Mouse (Mus musculus) testis, adult 2 months (tissue): ENCODE measurements at regions not wholly inside any gene's neighbourhood (a gene's known extent, or its start where the extent isn't known, plus 50 kb on each side); places are given as distances from the start of the nearest gene placed in this dataset.
A peak's percentile ranks its signal among the peaks of the same experiment; 100 is the strongest.

Experiments
- H3K27ac ChIP-seq: fragments of 200-500 bp; 2 replicates; pipeline ENCODE4 v1.5.1; 2012; ENCODE audit warnings: low read depth, low read length; ENCODE audit not compliant: control insufficient read depth, insufficient read depth
- H3K27me3 ChIP-seq: fragments of 200-500 bp; 2 replicates; pipeline ENCODE4 v1.6.1; 2012; ENCODE audit warnings: mild to moderate bottlenecking, low read length, moderate library complexity; ENCODE audit not compliant: control insufficient read depth, insufficient read depth
- H3K36me3 ChIP-seq: fragments of 200-500 bp; 2 replicates; pipeline ENCODE4 v1.6.1; 2012; ENCODE audit warnings: mild to moderate bottlenecking, low read length; ENCODE audit not compliant: control insufficient read depth, insufficient read depth
- H3K4me1 ChIP-seq: fragments of 200-500 bp; 2 replicates; pipeline ENCODE4 v1.6.1; 2012; ENCODE audit warnings: low read length; ENCODE audit not compliant: control insufficient read depth, insufficient read depth
- H3K4me3 ChIP-seq: fragments of 200-500 bp; 2 replicates; pipeline ENCODE4 v1.5.1; 2012; ENCODE audit warnings: low read depth, mild to moderate bottlenecking, low read length, moderate library complexity, mixed read lengths; ENCODE audit not compliant: control insufficient read depth
- CTCF ChIP-seq: fragments of 200-500 bp; IDR thresholded peaks from 2 replicates; pipeline ENCODE4 v1.5.1; 2012; ENCODE audit warnings: low read depth, mild to moderate bottlenecking, inconsistent platforms, low read length, moderate library complexity; ENCODE audit not compliant: control insufficient read depth, insufficient read depth, insufficient replicate concordance
- POLR2A ChIP-seq: fragments of 200-500 bp; IDR thresholded peaks from 2 replicates; pipeline ENCODE4 v1.6.1; 2012; ENCODE audit warnings: low read depth, mild to moderate bottlenecking, inconsistent platforms, low read length, moderate library complexity; ENCODE audit not compliant: control insufficient read depth

DNA sequence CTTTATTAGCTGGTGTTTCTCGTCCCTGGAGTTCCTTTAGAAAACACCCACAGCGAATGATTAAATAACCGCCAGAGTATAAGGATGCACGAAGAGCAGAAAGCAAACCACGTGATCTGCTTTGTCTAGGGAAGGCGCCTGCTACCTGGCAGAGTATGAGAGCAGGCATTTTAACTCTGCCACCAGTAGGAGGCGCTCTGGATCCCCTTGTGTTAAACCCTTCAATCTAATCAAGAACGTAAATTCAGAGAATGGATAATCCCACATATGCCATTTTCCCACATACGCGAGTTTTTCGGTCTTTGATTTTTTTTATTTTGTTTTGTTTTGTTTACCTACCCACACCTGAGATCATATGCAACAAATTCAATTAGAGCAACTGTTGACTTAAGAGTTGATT lies 376.1 kb upstream of the Jmjd1c start:
- Histone ChIP-seq H3K27me3 (no peaks in the 10 kb centered on the region), H3K4me1 (peaks cover 3% of the 10 kb centered on the region), H3K4me3 (no peak overlapping the region), H3K36me3 (no peaks in the 10 kb centered on the region), H3K27ac (no peak overlapping the region)
- TF ChIP-seq POLR2A, result no peak
- TF ChIP-seq CTCF, result peak; percentile 31; the same call in 1 of the 2 replicates

DNA sequence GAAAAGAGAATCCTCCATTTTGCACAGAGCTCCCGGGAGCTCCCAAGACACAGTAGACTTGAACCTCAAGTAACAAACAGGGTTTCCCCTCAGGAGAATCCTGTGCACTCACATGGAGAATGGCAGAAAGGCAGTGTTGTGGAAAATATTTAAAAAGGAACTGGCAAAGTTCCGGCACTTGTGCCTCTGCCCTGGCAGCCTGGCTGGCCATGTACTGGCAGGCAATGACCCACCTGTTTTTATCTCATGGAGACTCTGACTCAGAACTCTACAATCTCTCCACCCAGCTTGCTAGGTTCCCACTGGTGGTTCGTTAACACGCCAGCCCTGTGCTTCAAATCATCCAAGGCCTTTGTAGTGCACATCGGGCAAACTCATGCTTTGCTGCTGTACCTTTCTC lies 362.3 kb upstream of the Jmjd1c start:
- Histone ChIP-seq H3K4me1 (peaks cover 2% of the 10 kb centered on the region; the same call in 1 of the 2 replicates), H3K36me3 (no peaks in the 10 kb centered on the region), H3K27ac (no peak overlapping the region), H3K4me3 (no peak overlapping the region), H3K27me3 (no peaks in the 10 kb centered on the region)
- TF ChIP-seq POLR2A (no peak), CTCF (no peak)

- Histone ChIP-seq H3K36me3 (no peaks in the 10 kb centered on the region), H3K27ac (no peak overlapping the region), H3K4me3 (no peak overlapping the region), H3K27me3 (no peaks in the 10 kb centered on the region), H3K4me1 (peaks cover 2% of the 10 kb centered on the region; the same call in 1 of the 2 replicates)
- no peak for TF ChIP-seq POLR2A
- TF ChIP-seq CTCF, result no peak
Observed at GRCm38 (mm10) chr10:66734853-66735252, 361.1 kb upstream of the Jmjd1c start.

DNA sequence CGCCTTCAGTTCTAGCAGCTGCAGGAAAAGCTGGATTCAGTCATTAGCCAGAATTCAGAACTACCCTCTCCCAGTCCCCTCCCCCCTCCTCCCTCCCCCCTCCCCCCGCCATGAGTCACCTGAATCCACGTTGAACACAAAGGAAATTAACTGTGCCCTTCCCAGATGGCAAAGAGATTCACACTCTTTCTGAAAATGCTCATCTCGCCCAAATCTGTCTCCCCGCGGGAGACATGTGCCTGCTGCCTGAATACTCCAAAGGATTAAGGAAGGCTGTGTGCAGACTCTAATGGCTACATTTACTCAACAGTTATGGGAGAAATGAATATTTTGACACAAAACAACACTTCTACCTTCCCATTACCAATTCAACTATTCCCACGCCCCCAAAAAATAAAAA lies 356.9 kb upstream of the Jmjd1c start:
- TF ChIP-seq CTCF (no peak), POLR2A (no peak)
- H3K27ac ChIP-seq, result no peak overlapping the region
- H3K36me3 ChIP-seq, result no peaks in the 10 kb centered on the region
- H3K4me1 ChIP-seq, result peaks cover 2% of the 10 kb centered on the region; the same call in 1 of the 2 replicates
- H3K27me3 ChIP-seq, result no peaks in the 10 kb centered on the region
- no peak overlapping the region for H3K4me3 ChIP-seq

DNA sequence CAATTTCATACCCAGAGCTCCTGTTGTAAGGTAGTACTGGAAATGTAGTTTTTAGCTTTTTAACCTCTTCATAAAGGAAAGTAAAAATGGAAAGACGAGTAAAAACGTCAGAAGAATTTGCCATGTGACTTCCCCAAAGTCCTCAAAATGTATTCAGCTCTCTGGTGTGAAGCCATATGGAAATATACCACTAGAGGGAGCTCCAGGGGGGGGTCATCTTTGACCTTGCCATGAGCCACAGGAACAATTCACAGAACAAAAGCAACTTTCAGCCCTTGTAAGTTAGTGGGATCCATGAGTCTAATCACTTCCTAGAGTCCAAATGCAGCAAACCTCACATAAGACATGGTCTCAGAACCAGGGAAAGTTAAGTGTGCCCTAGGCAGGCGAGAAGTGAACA lies 354.1 kb upstream of the Jmjd1c start:
- Histone ChIP-seq H3K4me1 (peaks cover 2% of the 10 kb centered on the region; the same call in 1 of the 2 replicates), H3K36me3 (no peaks in the 10 kb centered on the region), H3K4me3 (no peak overlapping the region), H3K27ac (no peak overlapping the region), H3K27me3 (no peaks in the 10 kb centered on the region)
- TF ChIP-seq CTCF (no peak), POLR2A (no peak)

GRCm38 (mm10) chr10:66743254-66743653 lies 352.7 kb upstream of the Jmjd1c start:
- H3K4me3 ChIP-seq, result no peak overlapping the region
- TF ChIP-seq POLR2A (no peak), CTCF (no peak)
- no peaks in the 10 kb centered on the region for H3K36me3 ChIP-seq
- H3K4me1 ChIP-seq, result no peaks in the 10 kb centered on the region; the same call in 1 of the 2 replicates
- no peak overlapping the region for H3K27ac ChIP-seq
- no peaks in the 10 kb centered on the region for H3K27me3 ChIP-seq

DNA sequence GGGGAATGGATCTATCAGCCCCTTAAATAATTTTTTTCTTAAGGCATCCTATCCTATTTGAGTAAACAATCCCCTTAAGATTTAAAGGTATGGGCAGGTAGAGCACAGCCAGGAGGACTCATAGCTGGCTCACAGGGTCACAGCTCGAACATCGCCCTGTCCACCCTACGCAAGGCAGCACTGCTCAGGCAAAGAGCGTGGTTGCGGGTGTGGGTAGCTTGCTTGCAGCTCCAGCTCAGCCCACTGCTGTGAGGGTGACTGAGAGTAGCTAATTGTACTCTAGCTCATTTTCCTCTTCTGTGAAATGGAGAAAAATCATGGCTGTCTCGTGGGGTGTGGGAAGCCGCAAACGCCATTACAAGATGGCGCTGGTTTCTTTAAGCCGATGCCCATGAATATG lies 350.1 kb upstream of the Jmjd1c start:
- no peak for TF ChIP-seq CTCF
- no peak for TF ChIP-seq POLR2A
- Histone ChIP-seq H3K27me3 (no peaks in the 10 kb centered on the region), H3K36me3 (no peaks in the 10 kb centered on the region), H3K27ac (no peak overlapping the region), H3K4me1 (no peaks in the 10 kb centered on the region; the same call in 1 of the 2 replicates), H3K4me3 (no peak overlapping the region)

- no peak overlapping the region for H3K27ac ChIP-seq
- TF ChIP-seq POLR2A, result no peak
- no peak for TF ChIP-seq CTCF
Observed at GRCm38 (mm10) chr10:66752237-66752810, 343.6 kb upstream of the Jmjd1c start.

More at GRCm38 (mm10) chr10:66752237-66752810, 343.6 kb upstream of the Jmjd1c start:
- no peaks in the 10 kb centered on the region for H3K4me1 ChIP-seq
- H3K36me3 ChIP-seq, result no peaks in the 10 kb centered on the region
- H3K4me3 ChIP-seq, result no peak overlapping the region
- no peaks in the 10 kb centered on the region for H3K27me3 ChIP-seq
